Mouse (Mus musculus): Measurements from ENCODE around the gene C1d. TPM values are rescaled to one million over a fixed set of nuclear protein-coding genes. Genes with fewer than 3 reads are reported as not detected.
"Not testable (repeated sequence)": the region's sequence is repeated elsewhere in the genome, so short reads cannot be mapped to it uniquely, and the experiment has no call there.

The C1d gene
- 108 and 110 TPM in 2 replicates for polyA plus RNA-seq (2016; fragmentation: Nextera tagmentation; extraction: Ambion mirVana)

- H3K4me2 ChIP-seq (replicated peaks) = peak within 1 kb of the TSS; percentile 68
- under 1% methylated on average over 33 of the region's 33 CpGs for WGBS
- peaks cover 15% of the 10 kb centered on the region for H3K4me1 ChIP-seq
Observed at GRCm38 (mm10) chr11:17257443-17257842, at the start of gene C1d. Gene C1d (plus strand): TSS chr11:17257579.

GRCm38 (mm10) chr11:17211258-17212140 is 45.9 kb upstream of the C1d start, which contains the start of gene Pno1:
Gene Pno1 (minus strand): TSS chr11:17211568.
- Histone ChIP-seq H3K4me3 (peak within 1 kb of the TSS; percentile 89), H3K27me3 (no peaks in the 10 kb centered on the region), H3K36me3 (peaks cover 18% of the 10 kb centered on the region), H3K9ac (peak within 1 kb of the TSS; percentile 70), H3K9me3 (replicated peaks) (no peaks in the 10 kb centered on the region), H3K27ac (peak within 1 kb of the TSS; percentile 73), H3K4me2 (replicated peaks) (peak within 1 kb of the TSS; percentile 61), H3K4me1 (peaks cover 22% of the 10 kb centered on the region)
- peak; percentile 99 for ATAC-seq (ENCODE audit: low FRiP score)
- under 1% methylated on average over 56 of the region's 65 CpGs for WGBS

More at GRCm38 (mm10) chr11:17257443-17257842, at the start of gene C1d:
- peak; percentile 92 for ATAC-seq (ENCODE audit: low FRiP score)
- H3K27me3 ChIP-seq = no peaks in the 10 kb centered on the region
- peak within 1 kb of the TSS; percentile 82 for H3K9ac ChIP-seq
- no peaks in the 10 kb centered on the region for H3K36me3 ChIP-seq
- no peaks in the 10 kb centered on the region for H3K9me3 ChIP-seq (replicated peaks)
- H3K4me3 ChIP-seq = peak within 1 kb of the TSS; percentile 79
- peak within 1 kb of the TSS; percentile 91 for H3K27ac ChIP-seq

GRCm38 (mm10) chr11:17212141-17212495 is 45.3 kb upstream of the C1d start:
- H3K27me3 ChIP-seq = no peaks in the 10 kb centered on the region
- no peaks in the 10 kb centered on the region for H3K9me3 ChIP-seq (replicated peaks)
- H3K4me1 ChIP-seq = peaks cover 22% of the 10 kb centered on the region
- ATAC-seq (ENCODE audit: low FRiP score) = no peak
- WGBS = 3% methylated on average over 10 of the region's 10 CpGs
- H3K4me2 ChIP-seq (replicated peaks) = peak overlapping the region; percentile 61
- H3K27ac ChIP-seq = peak overlapping the region; percentile 73
- H3K4me3 ChIP-seq = peak overlapping the region; percentile 89
- H3K36me3 ChIP-seq = peaks cover 16% of the 10 kb centered on the region
- H3K9ac ChIP-seq = peak overlapping the region; percentile 70

GRCm38 (mm10) chr11:17212903-17213509 is 44.4 kb upstream of the C1d start:
- Histone ChIP-seq H3K4me3 (peak overlapping the region; percentile 89), H3K9me3 (replicated peaks) (no peaks in the 10 kb centered on the region), H3K36me3 (peaks cover 11% of the 10 kb centered on the region), H3K4me2 (replicated peaks) (peak overlapping the region; percentile 61), H3K9ac (no peak overlapping the region), H3K4me1 (peaks cover 22% of the 10 kb centered on the region), H3K27ac (no peak overlapping the region), H3K27me3 (no peaks in the 10 kb centered on the region)
- 78% methylated on average over 5 of the region's 5 CpGs for WGBS
- no peak for ATAC-seq (ENCODE audit: low FRiP score)

GRCm38 (mm10) chr11:17215475-17215874 is 41.9 kb upstream of the C1d start:
- WGBS = 91% methylated on average over 3 of the region's 3 CpGs
- ATAC-seq (ENCODE audit: low FRiP score) = no peak
- Histone ChIP-seq H3K4me1 (peaks cover 18% of the 10 kb centered on the region), H3K27me3 (no peaks in the 10 kb centered on the region), H3K27ac (no peak overlapping the region), H3K9ac (no peak overlapping the region), H3K9me3 (replicated peaks) (no peaks in the 10 kb centered on the region), H3K4me3 (no peak overlapping the region), H3K36me3 (no peaks in the 10 kb centered on the region), H3K4me2 (replicated peaks) (no peak overlapping the region)

GRCm38 (mm10) chr11:17221126-17221525 is 36.3 kb upstream of the C1d start:
- ATAC-seq (ENCODE audit: low FRiP score) = no peak
- Histone ChIP-seq H3K27me3 (no peaks in the 10 kb centered on the region), H3K27ac (no peak overlapping the region), H3K36me3 (peaks cover 11% of the 10 kb centered on the region), H3K4me1 (no peaks in the 10 kb centered on the region), H3K9me3 (replicated peaks) (no peaks in the 10 kb centered on the region), H3K4me2 (replicated peaks) (no peak overlapping the region), H3K4me3 (no peak overlapping the region), H3K9ac (no peak overlapping the region)
- WGBS = 95% methylated on average over 8 of the region's 8 CpGs

- ATAC-seq (ENCODE audit: low FRiP score) = no peak
- no peak overlapping the region; the same call in 1 of the 2 replicates for H3K9ac ChIP-seq
- peaks cover 23% of the 10 kb centered on the region for H3K36me3 ChIP-seq
- H3K9me3 ChIP-seq (replicated peaks) = no peaks in the 10 kb centered on the region
- 79% methylated on average over 5 of the region's 5 CpGs for WGBS
- no peak overlapping the region for H3K27ac ChIP-seq
- H3K4me1 ChIP-seq = no peaks in the 10 kb centered on the region
- no peaks in the 10 kb centered on the region for H3K27me3 ChIP-seq
- H3K4me3 ChIP-seq = no peak overlapping the region
- H3K4me2 ChIP-seq (replicated peaks) = no peak overlapping the region
Observed at GRCm38 (mm10) chr11:17232792-17233191, 24.6 kb upstream of the C1d start.

GRCm38 (mm10) chr11:17236449-17237037 is 20.8 kb upstream of the C1d start:
- 91% methylated on average over 5 of the region's 5 CpGs for WGBS
- Histone ChIP-seq H3K27me3 (no peaks in the 10 kb centered on the region), H3K9ac (no peak overlapping the region), H3K4me2 (replicated peaks) (no peak overlapping the region), H3K27ac (no peak overlapping the region), H3K4me3 (no peak overlapping the region), H3K36me3 (peaks cover 12% of the 10 kb centered on the region), H3K9me3 (replicated peaks) (no peaks in the 10 kb centered on the region), H3K4me1 (no peaks in the 10 kb centered on the region)
- no peak for ATAC-seq (ENCODE audit: low FRiP score)

- ATAC-seq (ENCODE audit: low FRiP score); H3K27me3 ChIP-seq; H3K4me3 ChIP-seq; H3K9me3 ChIP-seq (replicated peaks); H3K36me3 ChIP-seq; H3K9ac ChIP-seq; H3K27ac ChIP-seq; H3K4me1 ChIP-seq; H3K4me2 ChIP-seq (replicated peaks): not testable (repeated sequence)
- 95% methylated on average over 5 of the region's 5 CpGs for WGBS
Observed at GRCm38 (mm10) chr11:17238598-17238997, 18.8 kb upstream of the C1d start.

- no peaks in the 10 kb centered on the region for H3K4me1 ChIP-seq
- no peaks in the 10 kb centered on the region for H3K27me3 ChIP-seq
- H3K4me2 ChIP-seq (replicated peaks) = no peak overlapping the region
- no peak overlapping the region for H3K4me3 ChIP-seq
- no peaks in the 10 kb centered on the region for H3K36me3 ChIP-seq
- H3K9me3 ChIP-seq (replicated peaks) = no peaks in the 10 kb centered on the region
- ATAC-seq (ENCODE audit: low FRiP score) = no peak
- no peak overlapping the region for H3K9ac ChIP-seq
- no peak overlapping the region for H3K27ac ChIP-seq
Observed at GRCm38 (mm10) chr11:17248715-17249114, 8.7 kb upstream of the C1d start.

GRCm38 (mm10) chr11:17256813-17257365 is 490 bp upstream of the C1d start:
- Histone ChIP-seq H3K36me3 (no peaks in the 10 kb centered on the region), H3K4me2 (replicated peaks) (peak overlapping the region; percentile 68), H3K27ac (no peak overlapping the region), H3K9me3 (replicated peaks) (no peaks in the 10 kb centered on the region), H3K4me1 (peaks cover 15% of the 10 kb centered on the region), H3K4me3 (peak overlapping the region; percentile 79), H3K9ac (peak overlapping the region; percentile 82), H3K27me3 (no peaks in the 10 kb centered on the region)
- 54% methylated on average over 8 of the region's 8 CpGs for WGBS
- ATAC-seq (ENCODE audit: low FRiP score) = peak; percentile 75

- peak overlapping the region; percentile 82 for H3K9ac ChIP-seq
- under 1% methylated on average over 17 of the region's 17 CpGs for WGBS
- peaks cover 15% of the 10 kb centered on the region for H3K4me1 ChIP-seq
- H3K27ac ChIP-seq = peak overlapping the region; percentile 91
- H3K27me3 ChIP-seq = no peaks in the 10 kb centered on the region
- peak overlapping the region; percentile 68 for H3K4me2 ChIP-seq (replicated peaks)
- peak; percentile 29 for ATAC-seq (ENCODE audit: low FRiP score)
- H3K4me3 ChIP-seq = peak overlapping the region; percentile 79
- no peaks in the 10 kb centered on the region for H3K9me3 ChIP-seq (replicated peaks)
- H3K36me3 ChIP-seq = no peaks in the 10 kb centered on the region
Observed at GRCm38 (mm10) chr11:17257861-17258260, 482 bp downstream of the C1d start.

All from hindbrain, embryonic 12.5 days (tissue).